Mouse (Mus musculus) olfactory bulb, adult 2 months (tissue): ENCODE data around the gene Sema4d.

Experiments used
- CTCF ChIP-seq: fragments of 200-500 bp; IDR thresholded peaks from 2 replicates; pipeline ENCODE4 v1.5.1; 2012; ENCODE audit warnings: low read depth, mild to moderate bottlenecking, low read length, moderate library complexity; ENCODE audit not compliant: insufficient read depth
- POLR2A ChIP-seq: fragments of 200-500 bp; IDR thresholded peaks from 2 replicates; pipeline ENCODE4 v1.6.1; 2012; ENCODE audit warnings: mild to moderate bottlenecking, low read depth, low read length, moderate library complexity; ENCODE audit not compliant: insufficient read depth

DNA sequence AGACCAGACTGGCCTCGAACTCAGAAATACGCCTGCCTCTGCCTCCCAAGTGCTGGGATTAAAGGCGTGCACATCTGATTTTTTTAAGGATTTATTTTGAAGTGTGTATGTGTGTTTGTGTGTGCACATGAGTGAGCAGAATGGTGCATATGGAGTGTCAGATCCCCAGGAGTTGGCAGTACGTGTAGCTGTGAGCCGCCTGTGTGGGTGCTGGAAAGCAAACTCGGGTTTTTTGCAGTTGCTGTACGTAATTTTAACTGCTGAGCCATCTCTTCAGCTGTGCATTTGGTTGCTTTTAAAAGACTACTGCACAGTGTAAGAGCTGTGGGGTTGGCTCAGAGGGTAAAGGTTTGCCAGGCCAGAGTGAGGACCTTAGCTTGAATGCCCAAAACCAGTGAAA, 134.0 kb downstream of the Sema4d start:
- TF ChIP-seq POLR2A (no peak), CTCF (no peak)
